Mouse (Mus musculus): ENCODE results near the gene Pcnt. TPM values are rescaled to one million over a fixed set of nuclear protein-coding genes. Genes with fewer than 3 reads are reported as not detected.
A peak's percentile ranks its signal among the peaks of the same experiment; 100 is the strongest.

The Pcnt gene
- polyA plus RNA-seq, 2 experiments: 17.3 to 32.8 TPM

- TF ChIP-seq POLR2A (IDR thresholded peaks at IDR 0.05; ENCODE audit: borderline replicate concordance, extremely low read depth, insufficient read depth, insufficient read length): no peak
- Histone ChIP-seq H3K27me3 (ENCODE audit: control insufficient read depth, insufficient read depth, low read length) (no peaks in the 10 kb centered on the region), H3K4me3 (replicated peaks; ENCODE audit: low read length) (no peak overlapping the region), H3K9ac (ENCODE audit: low read depth, low read length, severe bottlenecking) (no peak overlapping the region), H3K4me1 (ENCODE audit: control insufficient read depth, insufficient read depth, low read length) (no peaks in the 10 kb centered on the region), H3K27ac (replicated peaks; ENCODE audit: low read depth, low read length) (no peak overlapping the region), H3K4me2 (replicated peaks; ENCODE audit: low read depth, low read length, severe bottlenecking) (no peak overlapping the region), H3K9me3 (ENCODE audit: control insufficient read depth, low read length) (no peaks in the 10 kb centered on the region), H3K36me3 (ENCODE audit: control insufficient read depth, insufficient read depth, low read length) (peaks cover 8% of the 10 kb centered on the region; the same call in 1 of the 2 replicates)
- no peak for ATAC-seq (ENCODE audit: low FRiP score, low read depth)
- 73% methylated on average over 6 of the region's 6 CpGs for WGBS
- DNase-seq (ENCODE audit: low spot score): peak; percentile 38
Observed at GRCm38 (mm10) chr10:76326304-76327006, 116.1 kb downstream of the Pcnt start.

DNA sequence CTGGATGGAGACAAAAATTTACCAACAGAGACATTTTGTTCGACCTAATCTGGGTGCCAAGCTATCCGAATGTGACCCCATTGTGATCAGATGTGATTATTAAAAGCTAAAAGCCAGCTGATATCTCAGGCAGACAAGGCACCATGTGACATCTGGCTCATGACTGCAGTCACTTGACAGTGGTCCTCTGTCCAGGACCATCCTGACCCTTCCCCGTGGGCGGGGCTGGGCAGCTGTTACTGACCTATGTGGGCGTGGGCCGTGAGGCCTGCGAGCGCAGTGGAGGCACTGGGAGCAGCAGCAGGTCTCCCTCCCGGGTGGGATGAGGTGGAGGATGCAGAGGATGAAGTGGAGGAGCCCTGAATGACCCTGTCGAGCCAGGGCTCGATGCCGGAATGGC lies 125.0 kb downstream of the Pcnt start:
- H3K36me3 ChIP-seq (ENCODE audit: control insufficient read depth, insufficient read depth, low read length): peaks cover 56% of the 10 kb centered on the region
- no peak for DNase-seq (ENCODE audit: low spot score)
- H3K9ac ChIP-seq (ENCODE audit: low read depth, low read length, severe bottlenecking): no peak overlapping the region
- H3K27ac ChIP-seq (replicated peaks; ENCODE audit: low read depth, low read length): no peak overlapping the region
- no peak overlapping the region for H3K4me2 ChIP-seq (replicated peaks; ENCODE audit: low read depth, low read length, severe bottlenecking)
- H3K27me3 ChIP-seq (ENCODE audit: control insufficient read depth, insufficient read depth, low read length): no peaks in the 10 kb centered on the region
- H3K9me3 ChIP-seq (ENCODE audit: control insufficient read depth, low read length): no peaks in the 10 kb centered on the region
- H3K4me1 ChIP-seq (ENCODE audit: control insufficient read depth, insufficient read depth, low read length): no peaks in the 10 kb centered on the region
- ATAC-seq (ENCODE audit: low FRiP score, low read depth): no peak
- WGBS: 89% methylated on average over 12 of the region's 12 CpGs
- TF ChIP-seq POLR2A (IDR thresholded peaks at IDR 0.05; ENCODE audit: borderline replicate concordance, extremely low read depth, insufficient read depth, insufficient read length): no peak
- no peak overlapping the region for H3K4me3 ChIP-seq (replicated peaks; ENCODE audit: low read length)

- H3K9me3 ChIP-seq (ENCODE audit: control insufficient read depth, low read length): no peaks in the 10 kb centered on the region
- peaks cover 61% of the 10 kb centered on the region for H3K36me3 ChIP-seq (ENCODE audit: control insufficient read depth, insufficient read depth, low read length)
- ATAC-seq (ENCODE audit: low FRiP score, low read depth) (no peak), DNase-seq (ENCODE audit: low spot score) (no peak)
- H3K4me1 ChIP-seq (ENCODE audit: control insufficient read depth, insufficient read depth, low read length): no peaks in the 10 kb centered on the region
- H3K27ac ChIP-seq (replicated peaks; ENCODE audit: low read depth, low read length): no peak overlapping the region
- 69% methylated on average over 7 of the region's 7 CpGs for WGBS
- no peak overlapping the region for H3K9ac ChIP-seq (ENCODE audit: low read depth, low read length, severe bottlenecking)
- TF ChIP-seq POLR2A (IDR thresholded peaks at IDR 0.05; ENCODE audit: borderline replicate concordance, extremely low read depth, insufficient read depth, insufficient read length): no peak
- H3K4me2 ChIP-seq (replicated peaks; ENCODE audit: low read depth, low read length, severe bottlenecking): no peak overlapping the region
- H3K4me3 ChIP-seq (replicated peaks; ENCODE audit: low read length): no peak overlapping the region
- H3K27me3 ChIP-seq (ENCODE audit: control insufficient read depth, insufficient read depth, low read length): no peaks in the 10 kb centered on the region
Observed at GRCm38 (mm10) chr10:76316194-76316593, 126.4 kb downstream of the Pcnt start.

DNA sequence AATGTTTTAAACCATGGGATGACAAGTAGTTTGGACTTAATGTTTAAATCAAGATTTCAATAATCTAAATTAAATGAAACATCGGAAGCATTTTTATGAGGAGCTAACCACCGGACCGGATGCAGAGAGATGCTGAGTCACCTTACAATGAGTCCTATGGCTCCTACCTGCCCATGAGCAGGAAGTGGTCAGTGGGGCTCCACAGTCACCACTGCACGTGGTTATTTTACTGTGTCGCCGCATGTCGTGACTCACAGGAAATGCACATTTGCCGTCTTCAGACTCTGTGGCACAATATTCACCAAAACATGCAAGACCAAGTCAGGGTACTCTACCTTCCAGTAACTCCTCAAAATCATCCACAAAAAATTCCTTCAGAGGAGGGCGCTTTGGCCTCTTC lies 135.8 kb downstream of the Pcnt start:
- DNase-seq (ENCODE audit: low spot score): no peak
- no peak for ATAC-seq (ENCODE audit: low FRiP score, low read depth)
- 83% methylated on average over 9 of the region's 9 CpGs for WGBS
- Histone ChIP-seq H3K36me3 (ENCODE audit: control insufficient read depth, insufficient read depth, low read length) (peaks cover 41% of the 10 kb centered on the region), H3K27me3 (ENCODE audit: control insufficient read depth, insufficient read depth, low read length) (no peaks in the 10 kb centered on the region), H3K4me1 (ENCODE audit: control insufficient read depth, insufficient read depth, low read length) (no peaks in the 10 kb centered on the region), H3K9me3 (ENCODE audit: control insufficient read depth, low read length) (no peaks in the 10 kb centered on the region), H3K27ac (replicated peaks; ENCODE audit: low read depth, low read length) (no peak overlapping the region), H3K4me2 (replicated peaks; ENCODE audit: low read depth, low read length, severe bottlenecking) (no peak overlapping the region), H3K4me3 (replicated peaks; ENCODE audit: low read length) (no peak overlapping the region), H3K9ac (ENCODE audit: low read depth, low read length, severe bottlenecking) (no peak overlapping the region)
- TF ChIP-seq POLR2A (IDR thresholded peaks at IDR 0.05; ENCODE audit: borderline replicate concordance, extremely low read depth, insufficient read depth, insufficient read length): no peak

Other genes with a start within 250 kb of the Pcnt start
- gene Prmt2, start 204.9 kb downstream of the Pcnt start, polyA plus RNA-seq (2012; rRNA removed): 61.4 and 70.6 TPM in 2 replicates
- gene Prmt2, start 204.9 kb downstream of the Pcnt start, polyA plus RNA-seq (2014; fragmentation: Nextera tagmentation; extraction: Ambion mirVana): 57.9 and 61.9 TPM in 2 replicates
- 20.1 and 21.5 TPM in 2 replicates for gene S100b, start 188.9 kb downstream of the Pcnt start, polyA plus RNA-seq (2012; rRNA removed)
- 8.5 and 9.9 TPM in 2 replicates for gene S100b, start 188.9 kb downstream of the Pcnt start, polyA plus RNA-seq (2014; fragmentation: Nextera tagmentation; extraction: Ambion mirVana)
- gene Dip2a, start 97.5 kb downstream of the Pcnt start, polyA plus RNA-seq (2012; rRNA removed): 32.2 and 37.1 TPM in 2 replicates
- gene Dip2a, start 97.5 kb downstream of the Pcnt start, polyA plus RNA-seq (2014; fragmentation: Nextera tagmentation; extraction: Ambion mirVana): 8.3 TPM in 2 replicates
- not detected in 2 replicates for gene AC141477.1, start 2.3 kb downstream of the Pcnt start, polyA plus RNA-seq (2012; rRNA removed)
- not detected in 2 replicates for gene AC141477.1, start 2.3 kb downstream of the Pcnt start, polyA plus RNA-seq (2014; fragmentation: Nextera tagmentation; extraction: Ambion mirVana)
- gene 2610028H24Rik, start 6.3 kb upstream of the Pcnt start, polyA plus RNA-seq (2012; rRNA removed): not detected in 2 replicates
- not detected in 2 replicates for gene 2610028H24Rik, start 6.3 kb upstream of the Pcnt start, polyA plus RNA-seq (2014; fragmentation: Nextera tagmentation; extraction: Ambion mirVana)
- gene Mcm3ap, start 26.1 kb upstream of the Pcnt start, polyA plus RNA-seq (2012; rRNA removed): 45.6 and 46.4 TPM in 2 replicates
- gene Mcm3ap, start 26.1 kb upstream of the Pcnt start, polyA plus RNA-seq (2014; fragmentation: Nextera tagmentation; extraction: Ambion mirVana): 65.8 and 75.2 TPM in 2 replicates
- gene Ybey, start 26.3 kb upstream of the Pcnt start, polyA plus RNA-seq (2012; rRNA removed): 3.2 and 3.5 TPM in 2 replicates
- gene Ybey, start 26.3 kb upstream of the Pcnt start, polyA plus RNA-seq (2014; fragmentation: Nextera tagmentation; extraction: Ambion mirVana): 4.3 TPM in 2 replicates
- gene Lss, start 88.8 kb upstream of the Pcnt start, polyA plus RNA-seq (2012; rRNA removed): 30.2 and 34.9 TPM in 2 replicates
- gene Lss, start 88.8 kb upstream of the Pcnt start, polyA plus RNA-seq (2014; fragmentation: Nextera tagmentation; extraction: Ambion mirVana): 23.7 and 25.4 TPM in 2 replicates
- 0.05 and 0.13 TPM in 2 replicates for gene Spatc1l, start 119.5 kb upstream of the Pcnt start, polyA plus RNA-seq (2012; rRNA removed)
- gene Spatc1l, start 119.5 kb upstream of the Pcnt start, polyA plus RNA-seq (2014; fragmentation: Nextera tagmentation; extraction: Ambion mirVana): not detected in 2 replicates
- 0.08 TPM in 2 replicates for gene Ftcd, start 132.9 kb upstream of the Pcnt start, polyA plus RNA-seq (2012; rRNA removed)
- gene Ftcd, start 132.9 kb upstream of the Pcnt start, polyA plus RNA-seq (2014; fragmentation: Nextera tagmentation; extraction: Ambion mirVana): 0.06 and 0.50 TPM in 2 replicates
- 365 and 415 TPM in 2 replicates for gene Col6a2, start 180.8 kb upstream of the Pcnt start, polyA plus RNA-seq (2012; rRNA removed)
- 178 and 197 TPM in 2 replicates for gene Col6a2, start 180.8 kb upstream of the Pcnt start, polyA plus RNA-seq (2014; fragmentation: Nextera tagmentation; extraction: Ambion mirVana)